Mouse (Mus musculus): ENCODE data around the gene Sumo2. TPM values are rescaled to one million over a fixed set of nuclear protein-coding genes. Genes with fewer than 3 reads are reported as not detected.
"Not testable (repeated sequence)": the region's sequence is repeated elsewhere in the genome, so short reads cannot be mapped to it uniquely, and the experiment has no call there.

The Sumo2 gene
- polyA plus RNA-seq, 1 experiment from 2014 or later = 994 TPM

DNA sequence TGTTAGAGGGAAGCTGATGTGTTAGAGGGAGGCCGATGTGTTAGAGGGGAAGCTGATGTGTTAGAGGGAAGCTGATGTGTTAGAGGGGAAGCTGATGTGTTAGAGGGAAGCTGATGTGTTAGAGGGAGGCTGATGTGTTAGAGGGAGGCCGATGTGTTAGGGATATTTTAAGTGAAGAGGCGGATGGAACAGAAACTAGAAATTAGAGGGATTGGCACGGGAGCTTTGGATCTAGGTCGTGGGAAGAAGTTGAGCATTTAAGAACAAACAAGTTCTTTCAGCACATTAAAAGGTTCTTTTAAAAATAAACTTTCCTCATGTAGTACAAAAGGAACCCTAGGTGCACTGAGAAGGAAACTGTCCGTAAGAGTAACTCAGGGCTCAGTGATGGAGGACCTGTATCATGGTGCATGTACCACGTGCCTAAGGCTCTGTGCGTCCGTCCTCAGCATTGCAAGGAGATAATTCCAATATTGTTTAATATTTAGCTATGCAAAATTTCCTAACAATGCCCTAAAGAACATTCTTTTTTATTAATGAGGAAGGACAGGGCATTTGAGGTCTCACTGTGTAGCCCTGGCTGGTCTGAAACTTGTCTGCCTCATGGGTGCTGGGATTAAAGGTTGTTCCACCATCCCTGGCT, 57.7 kb downstream of the Sumo2 start:
- no peak for ATAC-seq (ENCODE audit: low read depth)

GRCm38 (mm10) chr11:115477388-115477787, 58.7 kb downstream of the Sumo2 start:
- H3K36me3 ChIP-seq (ENCODE audit: control insufficient read depth, insufficient read depth, low read length); H3K4me2 ChIP-seq (ENCODE audit: low read depth, low read length); H3K9me3 ChIP-seq (ENCODE audit: control insufficient read depth, low read length); H3K4me3 ChIP-seq (ENCODE audit: low read depth, low read length); H3K9ac ChIP-seq (replicated peaks; ENCODE audit: low read depth, low read length); H3K27me3 ChIP-seq (ENCODE audit: control insufficient read depth, insufficient read depth, low read length); ATAC-seq (ENCODE audit: low read depth); H3K27ac ChIP-seq (ENCODE audit: low read depth, low read length): not testable (repeated sequence)
- peaks cover 17% of the 10 kb centered on the region for H3K4me1 ChIP-seq (ENCODE audit: control insufficient read depth, insufficient read depth, low read length)
- WGBS = 82% methylated on average over 7 of the region's 7 CpGs

More for the DNA sequence above, 57.7 kb downstream of the Sumo2 start:
- WGBS = 86% methylated on average over 9 of the region's 9 CpGs
- Histone ChIP-seq H3K4me3 (ENCODE audit: low read depth, low read length) (no peak overlapping the region), H3K36me3 (ENCODE audit: control insufficient read depth, insufficient read depth, low read length) (no peaks in the 10 kb centered on the region), H3K27ac (ENCODE audit: low read depth, low read length) (no peak overlapping the region), H3K27me3 (ENCODE audit: control insufficient read depth, insufficient read depth, low read length) (no peaks in the 10 kb centered on the region), H3K9ac (replicated peaks; ENCODE audit: low read depth, low read length) (no peak overlapping the region), H3K9me3 (ENCODE audit: control insufficient read depth, low read length) (no peaks in the 10 kb centered on the region), H3K4me2 (ENCODE audit: low read depth, low read length) (no peak overlapping the region), H3K4me1 (ENCODE audit: control insufficient read depth, insufficient read depth, low read length) (peaks cover 17% of the 10 kb centered on the region)

DNA sequence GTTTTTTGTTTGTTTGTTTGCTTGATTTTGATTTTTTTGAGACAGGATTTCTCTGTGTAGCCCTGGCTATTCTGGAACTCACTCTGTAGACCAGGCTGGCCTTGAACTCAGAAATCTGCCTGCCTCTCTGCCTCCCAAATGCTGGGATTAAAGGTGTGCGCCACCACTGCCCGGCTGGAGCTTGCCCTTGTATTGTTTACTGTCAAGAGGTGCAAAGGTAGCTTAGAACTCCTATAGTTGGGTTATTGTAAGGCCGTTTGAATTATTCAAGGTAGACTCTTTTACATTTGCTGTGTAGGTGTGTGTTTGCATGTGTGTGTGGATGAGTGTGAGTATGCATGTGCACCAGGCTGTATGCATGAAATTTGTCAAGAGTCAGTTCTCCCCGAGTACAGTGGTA, 59.4 kb downstream of the Sumo2 start:
- not testable (repeated sequence) for ATAC-seq (ENCODE audit: low read depth); H3K27me3 ChIP-seq (ENCODE audit: control insufficient read depth, insufficient read depth, low read length); H3K4me3 ChIP-seq (ENCODE audit: low read depth, low read length); H3K27ac ChIP-seq (ENCODE audit: low read depth, low read length); H3K36me3 ChIP-seq (ENCODE audit: control insufficient read depth, insufficient read depth, low read length); H3K9ac ChIP-seq (replicated peaks; ENCODE audit: low read depth, low read length); H3K9me3 ChIP-seq (ENCODE audit: control insufficient read depth, low read length)
- peaks cover 17% of the 10 kb centered on the region for H3K4me1 ChIP-seq (ENCODE audit: control insufficient read depth, insufficient read depth, low read length)
- peak overlapping the region; percentile 98 for H3K4me2 ChIP-seq (ENCODE audit: low read depth, low read length)
- 82% methylated on average over 4 of the region's 4 CpGs for WGBS

GRCm38 (mm10) chr11:115475758-115476237, 60.3 kb downstream of the Sumo2 start:
- H3K9me3 ChIP-seq (ENCODE audit: control insufficient read depth, low read length) = no peaks in the 10 kb centered on the region
- no peaks in the 10 kb centered on the region for H3K36me3 ChIP-seq (ENCODE audit: control insufficient read depth, insufficient read depth, low read length)
- peaks cover 17% of the 10 kb centered on the region for H3K4me1 ChIP-seq (ENCODE audit: control insufficient read depth, insufficient read depth, low read length)
- WGBS = 8% methylated on average over 28 of the region's 28 CpGs
- H3K9ac ChIP-seq (replicated peaks; ENCODE audit: low read depth, low read length) = peak overlapping the region; percentile 72
- no peaks in the 10 kb centered on the region for H3K27me3 ChIP-seq (ENCODE audit: control insufficient read depth, insufficient read depth, low read length)
- H3K4me2 ChIP-seq (ENCODE audit: low read depth, low read length) = peak overlapping the region; percentile 98
- no peak; the same call in 1 of the 2 replicates for ATAC-seq (ENCODE audit: low read depth)
- no peak overlapping the region; the same call in 1 of the 2 replicates for H3K27ac ChIP-seq (ENCODE audit: low read depth, low read length)
- H3K4me3 ChIP-seq (ENCODE audit: low read depth, low read length) = peak overlapping the region; percentile 82

DNA sequence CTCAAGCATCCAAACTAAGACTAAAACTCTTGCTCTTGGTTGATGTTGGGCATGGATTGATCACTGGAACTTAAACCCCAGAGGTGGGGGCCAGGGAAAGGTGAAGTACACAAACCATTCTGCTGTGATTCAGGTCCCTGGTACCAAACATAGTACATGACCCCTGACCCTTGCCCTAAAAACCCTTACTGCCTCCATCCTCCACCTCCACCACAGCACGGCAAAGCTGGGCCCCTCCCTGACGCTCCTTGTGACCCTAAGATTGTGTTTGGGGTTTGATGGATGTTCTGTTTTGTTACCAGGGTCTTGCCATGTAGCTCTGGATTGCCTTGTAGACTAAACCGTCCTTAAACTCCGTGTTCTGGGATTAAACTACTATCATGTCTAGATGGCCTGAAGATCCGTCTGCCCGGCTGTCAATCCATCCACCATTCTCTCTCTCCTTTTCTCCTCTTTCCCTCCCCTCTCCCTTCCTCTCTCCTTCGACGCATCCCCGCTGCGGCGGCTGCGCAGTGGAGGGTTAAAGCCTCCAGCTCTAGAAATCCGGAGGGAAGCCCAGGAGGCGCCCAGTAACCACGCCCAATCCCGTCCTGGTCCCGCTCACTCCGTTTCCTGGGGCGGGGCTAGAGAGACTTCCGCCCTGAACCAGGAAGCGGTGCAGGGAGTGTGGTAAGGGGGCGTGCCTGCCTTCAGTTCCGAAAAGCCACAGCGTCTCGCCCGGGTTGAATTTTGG, 60.9 kb downstream of the Sumo2 start, which contains the start of gene Armc7:
Gene Armc7, plus strand, starts transcription at position 643 of the 733 bp plus-strand sequence.
- ATAC-seq (ENCODE audit: low read depth) = peak; percentile 96
- Histone ChIP-seq H3K9me3 (ENCODE audit: control insufficient read depth, low read length) (no peaks in the 10 kb centered on the region), H3K9ac (replicated peaks; ENCODE audit: low read depth, low read length) (peak within 1 kb of the TSS; percentile 72), H3K4me3 (ENCODE audit: low read depth, low read length) (peak within 1 kb of the TSS; percentile 82), H3K4me1 (ENCODE audit: control insufficient read depth, insufficient read depth, low read length) (peaks cover 17% of the 10 kb centered on the region), H3K4me2 (ENCODE audit: low read depth, low read length) (peak within 1 kb of the TSS; percentile 98), H3K36me3 (ENCODE audit: control insufficient read depth, insufficient read depth, low read length) (no peaks in the 10 kb centered on the region), H3K27me3 (ENCODE audit: control insufficient read depth, insufficient read depth, low read length) (no peaks in the 10 kb centered on the region), H3K27ac (ENCODE audit: low read depth, low read length) (peak within 1 kb of the TSS; percentile 82)
- WGBS = under 1% methylated on average over 26 of the region's 26 CpGs

DNA sequence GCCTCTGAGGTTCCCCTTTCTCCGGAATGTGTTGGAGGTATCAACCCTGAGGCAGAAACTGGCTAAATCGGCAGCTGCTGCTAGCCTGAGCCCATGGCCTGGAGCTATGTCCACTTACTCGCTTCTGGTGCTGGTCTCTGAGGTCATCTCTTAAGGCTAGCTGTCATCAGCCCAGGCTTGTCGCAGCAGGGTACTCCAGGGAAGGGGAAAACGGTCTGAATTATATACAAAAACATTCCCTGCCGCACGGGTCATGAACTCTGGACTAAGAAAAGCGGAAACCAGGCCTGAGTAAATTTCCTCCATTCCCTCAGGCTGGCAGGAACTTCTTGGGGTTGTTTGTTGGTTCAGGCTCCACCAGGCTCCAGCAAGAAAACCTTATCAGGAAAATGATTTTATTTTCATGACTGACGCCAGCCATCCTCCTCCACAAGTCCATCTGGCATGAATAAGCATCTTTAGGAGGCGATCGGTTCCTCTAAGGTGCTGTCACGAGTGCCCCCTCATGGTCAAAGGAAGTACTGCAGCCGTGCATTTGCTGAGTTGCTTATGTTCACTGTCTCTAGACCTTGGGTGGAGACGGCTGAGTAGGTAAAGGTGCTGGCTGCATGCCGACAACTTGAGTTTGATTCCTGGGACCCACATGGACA, 62.3 kb downstream of the Sumo2 start:
- no peaks in the 10 kb centered on the region for H3K36me3 ChIP-seq (ENCODE audit: control insufficient read depth, insufficient read depth, low read length)
- no peak for ATAC-seq (ENCODE audit: low read depth)
- 18% methylated on average over 15 of the region's 15 CpGs for WGBS
- peaks cover 17% of the 10 kb centered on the region for H3K4me1 ChIP-seq (ENCODE audit: control insufficient read depth, insufficient read depth, low read length)
- no peak overlapping the region for H3K4me3 ChIP-seq (ENCODE audit: low read depth, low read length)
- H3K9ac ChIP-seq (replicated peaks; ENCODE audit: low read depth, low read length) = no peak overlapping the region
- H3K27ac ChIP-seq (ENCODE audit: low read depth, low read length) = no peak overlapping the region
- H3K9me3 ChIP-seq (ENCODE audit: control insufficient read depth, low read length) = no peaks in the 10 kb centered on the region
- no peaks in the 10 kb centered on the region for H3K27me3 ChIP-seq (ENCODE audit: control insufficient read depth, insufficient read depth, low read length)
- H3K4me2 ChIP-seq (ENCODE audit: low read depth, low read length) = no peak overlapping the region

Other genes with a start within 250 kb of the Sumo2 start
- 1.4 and 1.9 TPM in 2 replicates for gene Fads6, start 238.6 kb downstream of the Sumo2 start, polyA plus RNA-seq (2014; fragmentation: Nextera tagmentation; extraction: Ambion mirVana)
- gene Otop2, start 229.1 kb downstream of the Sumo2 start, polyA plus RNA-seq (2014; fragmentation: Nextera tagmentation; extraction: Ambion mirVana) = 0.12 TPM in 1 of 2 replicates, not detected in the other
- gene Ush1g, start 214.2 kb downstream of the Sumo2 start, polyA plus RNA-seq (2014; fragmentation: Nextera tagmentation; extraction: Ambion mirVana) = 0.13 and 0.16 TPM in 2 replicates
- 1.8 and 2.6 TPM in 2 replicates for gene Otop3, start 201.5 kb downstream of the Sumo2 start, polyA plus RNA-seq (2014; fragmentation: Nextera tagmentation; extraction: Ambion mirVana)
- gene Hid1, start 168.5 kb downstream of the Sumo2 start, polyA plus RNA-seq (2014; fragmentation: Nextera tagmentation; extraction: Ambion mirVana) = 41.7 and 45.7 TPM in 2 replicates
- 27.3 and 28.6 TPM in 2 replicates for gene Cdr2l, start 154.4 kb downstream of the Sumo2 start, polyA plus RNA-seq (2014; fragmentation: Nextera tagmentation; extraction: Ambion mirVana)
- gene Mrpl58, start 132.5 kb downstream of the Sumo2 start, polyA plus RNA-seq (2014; fragmentation: Nextera tagmentation; extraction: Ambion mirVana) = 207 and 211 TPM in 2 replicates
- gene Atp5h, start 116.3 kb downstream of the Sumo2 start, polyA plus RNA-seq (2014; fragmentation: Nextera tagmentation; extraction: Ambion mirVana) = 928 and 1,005 TPM in 2 replicates
- 28.8 and 33.7 TPM in 2 replicates for gene Kctd2, start 116.1 kb downstream of the Sumo2 start, polyA plus RNA-seq (2014; fragmentation: Nextera tagmentation; extraction: Ambion mirVana)
- gene Trim80, start 95.7 kb downstream of the Sumo2 start, polyA plus RNA-seq (2014; fragmentation: Nextera tagmentation; extraction: Ambion mirVana) = not detected in 2 replicates
- 0.15 TPM in 2 replicates for gene Slc16a5, start 73.8 kb downstream of the Sumo2 start, polyA plus RNA-seq (2014; fragmentation: Nextera tagmentation; extraction: Ambion mirVana)
- gene Armc7, start 60.6 kb downstream of the Sumo2 start, polyA plus RNA-seq (2014; fragmentation: Nextera tagmentation; extraction: Ambion mirVana) = 15.5 and 19.4 TPM in 2 replicates
- 84.4 and 95.8 TPM in 2 replicates for gene Nt5c, start 44.4 kb downstream of the Sumo2 start, polyA plus RNA-seq (2014; fragmentation: Nextera tagmentation; extraction: Ambion mirVana)
- gene Jpt1, start 21.9 kb downstream of the Sumo2 start, polyA plus RNA-seq (2014; fragmentation: Nextera tagmentation; extraction: Ambion mirVana) = 1,282 and 1,347 TPM in 2 replicates
- gene Nup85, start 28.2 kb upstream of the Sumo2 start, polyA plus RNA-seq (2014; fragmentation: Nextera tagmentation; extraction: Ambion mirVana) = 98.2 and 98.9 TPM in 2 replicates
- gene Mrps7, start 67.6 kb upstream of the Sumo2 start, polyA plus RNA-seq (2014; fragmentation: Nextera tagmentation; extraction: Ambion mirVana) = 76.5 and 79.0 TPM in 2 replicates
- gene Gga3, start 67.8 kb upstream of the Sumo2 start, polyA plus RNA-seq (2014; fragmentation: Nextera tagmentation; extraction: Ambion mirVana) = 35.2 and 43.1 TPM in 2 replicates
- 11.0 and 12.3 TPM in 2 replicates for gene Mif4gd, start 76.7 kb upstream of the Sumo2 start, polyA plus RNA-seq (2014; fragmentation: Nextera tagmentation; extraction: Ambion mirVana)
- gene Slc25a19, start 92.0 kb upstream of the Sumo2 start, polyA plus RNA-seq (2014; fragmentation: Nextera tagmentation; extraction: Ambion mirVana) = 45.3 and 53.0 TPM in 2 replicates
- gene Grb2, start 172.3 kb upstream of the Sumo2 start, polyA plus RNA-seq (2014; fragmentation: Nextera tagmentation; extraction: Ambion mirVana) = 115 and 126 TPM in 2 replicates
- 17.0 and 21.7 TPM in 2 replicates for gene Tmem94, start 229.2 kb upstream of the Sumo2 start, polyA plus RNA-seq (2014; fragmentation: Nextera tagmentation; extraction: Ambion mirVana)

All from neural tube, embryonic 14.5 days (tissue).